Mouse (Mus musculus) lung, embryonic 14.5 days (tissue): ENCODE results near the gene Vars. TPM values are rescaled to one million over a fixed set of nuclear protein-coding genes. Genes with fewer than 3 reads are reported as not detected.

Experiments used
- ATAC-seq: fragments of 200-750 bp; cut with Nextera tagmentation; 2 replicates; pipeline ENCODE4 v1.8.0; 2017; ENCODE audit warnings: mild to moderate bottlenecking, moderate TSS enrichment, moderate library complexity; ENCODE audit not compliant: insufficient read depth
- DNase-seq: peaks from one replicate; pipeline ENCODE4 v3.0.0-alpha.2; 2015
- H3K27ac ChIP-seq: fragments of 300-500 bp; sonication (generic); 2 replicates; pipeline ENCODE4 v1.5.1; 2014; ENCODE audit warnings: low read depth, mild to moderate bottlenecking, moderate library complexity
- H3K27me3 ChIP-seq: fragments of 300-500 bp; sonication (generic); 2 replicates; pipeline ENCODE4 v1.6.1; 2014; ENCODE audit warnings: low read length, control low read depth; ENCODE audit not compliant: insufficient read depth
- H3K36me3 ChIP-seq: fragments of 300-500 bp; sonication (generic); 2 replicates; pipeline ENCODE4 v1.6.1; 2014; ENCODE audit warnings: control low read depth; ENCODE audit not compliant: insufficient read depth
- H3K4me1 ChIP-seq: fragments of 300-500 bp; sonication (generic); 2 replicates; pipeline ENCODE4 v1.6.1; 2014; ENCODE audit warnings: antibody characterized with exemption, control low read depth; ENCODE audit not compliant: insufficient read depth
- H3K4me2 ChIP-seq: fragments of 300-500 bp; sonication (generic); 2 replicates; pipeline ENCODE4 v1.6.1; 2014; ENCODE audit warnings: mild to moderate bottlenecking
- H3K4me3 ChIP-seq: fragments of 300-500 bp; sonication (generic); 2 replicates; pipeline ENCODE4 v1.5.1; 2014; ENCODE audit warnings: low read depth, low read length
- H3K9ac ChIP-seq: fragments of 300-500 bp; sonication (generic); 2 replicates; pipeline ENCODE4 v1.6.1; 2014
- H3K9me3 ChIP-seq: fragments of 300-500 bp; sonication (generic); 2 replicates; pipeline ENCODE4 v1.6.1; 2016; ENCODE audit warnings: low read depth, low read length, control low read depth
- CTCF ChIP-seq: IDR thresholded peaks from 2 replicates; pipeline ENCODE4 v1.5.1; 2016; ENCODE audit warnings: antibody characterized with exemption, low read depth
- WGBS: fragments of 180-500 bp; shearing (Covaris S2); extraction: QIAGEN DNeasy Blood & Tissue Kit; methylation state at CpG from one replicate; pipeline ENCODE4 v1.1.7; 2014; 5-methylcytosine and 5-hydroxymethylcytosine counted together
- polyA plus RNA-seq: library from polyadenylated mRNA; unstranded; fragments of >200 nt; fragmentation: Nextera tagmentation; extraction: Ambion mirVana; gene quantifications from 2 replicates; pipeline ENCODE4 v1.2.1, GENCODE M21; 2014

Gene Vars
- polyA plus RNA-seq, 1 experiment from 2014 or later, result 161 TPM

DNA sequence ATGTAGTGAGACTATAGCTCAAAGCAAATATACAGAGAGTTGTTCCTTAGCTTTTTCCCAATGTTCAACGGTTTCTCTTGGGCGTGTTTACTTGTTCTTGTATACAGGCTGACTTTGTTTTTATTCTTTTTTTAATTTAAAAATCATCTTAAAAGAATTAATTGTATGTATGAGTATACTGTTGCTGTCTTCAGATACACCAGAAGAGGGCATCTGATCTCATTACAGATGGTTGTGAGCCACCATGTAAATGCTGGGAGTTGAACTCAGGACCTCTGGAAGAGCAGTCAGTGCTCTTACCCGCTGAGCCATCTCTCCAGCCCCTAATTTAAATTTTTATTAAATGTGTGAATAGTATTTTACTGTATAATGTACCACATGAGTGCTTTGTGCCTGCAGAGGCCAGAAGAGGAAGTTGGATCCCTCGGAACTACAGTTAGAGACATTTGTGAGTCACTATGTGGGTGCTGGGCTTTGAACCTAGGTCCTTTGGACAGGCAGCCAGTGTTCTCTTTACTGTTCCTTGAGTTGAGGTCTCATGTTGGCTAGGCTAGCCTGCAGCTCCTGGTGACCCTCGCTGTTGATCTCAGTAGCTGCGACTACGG, 6.7 kb downstream of the Vars start:
- H3K9me3 ChIP-seq, result no peaks in the 10 kb centered on the region
- H3K4me3 ChIP-seq, result no peak overlapping the region
- peaks cover 90% of the 10 kb centered on the region for H3K36me3 ChIP-seq
- WGBS, result 94% methylated on average over 7 of the region's 7 CpGs
- no peaks in the 10 kb centered on the region for H3K27me3 ChIP-seq
- DNase-seq (no peak), ATAC-seq (no peak)
- no peak overlapping the region for H3K4me2 ChIP-seq
- no peak overlapping the region for H3K27ac ChIP-seq
- H3K4me1 ChIP-seq, result peaks cover 9% of the 10 kb centered on the region
- TF ChIP-seq CTCF, result no peak
- no peak overlapping the region for H3K9ac ChIP-seq

DNA sequence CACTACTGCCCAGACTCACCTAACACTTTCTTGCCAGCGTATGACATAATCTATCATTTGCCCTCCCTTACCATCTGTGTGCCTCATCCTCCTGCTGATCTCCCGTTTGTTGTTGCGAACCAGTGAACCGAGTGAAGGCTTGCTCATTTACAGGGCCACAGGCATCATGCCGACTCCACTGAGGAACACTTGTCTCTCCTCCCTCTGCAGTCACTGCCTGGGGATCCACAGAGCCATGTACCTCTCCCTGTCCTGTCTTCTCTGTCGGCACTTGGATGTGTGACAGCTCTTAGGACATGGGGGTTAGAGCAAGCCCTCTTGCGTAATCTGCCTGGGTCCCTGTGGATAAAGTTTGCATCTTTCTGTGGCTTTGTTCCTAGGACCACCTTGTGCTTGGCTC, 8.8 kb downstream of the Vars start:
- no peaks in the 10 kb centered on the region for H3K27me3 ChIP-seq
- no peaks in the 10 kb centered on the region for H3K4me1 ChIP-seq
- no peak overlapping the region for H3K4me3 ChIP-seq
- no peak overlapping the region for H3K9ac ChIP-seq
- H3K9me3 ChIP-seq, result no peaks in the 10 kb centered on the region
- H3K36me3 ChIP-seq, result peaks cover 96% of the 10 kb centered on the region
- DNase-seq (no peak), ATAC-seq (no peak)
- H3K27ac ChIP-seq, result no peak overlapping the region
- TF ChIP-seq CTCF, result no peak
- 85% methylated on average over 7 of the region's 7 CpGs for WGBS
- no peak overlapping the region for H3K4me2 ChIP-seq

DNA sequence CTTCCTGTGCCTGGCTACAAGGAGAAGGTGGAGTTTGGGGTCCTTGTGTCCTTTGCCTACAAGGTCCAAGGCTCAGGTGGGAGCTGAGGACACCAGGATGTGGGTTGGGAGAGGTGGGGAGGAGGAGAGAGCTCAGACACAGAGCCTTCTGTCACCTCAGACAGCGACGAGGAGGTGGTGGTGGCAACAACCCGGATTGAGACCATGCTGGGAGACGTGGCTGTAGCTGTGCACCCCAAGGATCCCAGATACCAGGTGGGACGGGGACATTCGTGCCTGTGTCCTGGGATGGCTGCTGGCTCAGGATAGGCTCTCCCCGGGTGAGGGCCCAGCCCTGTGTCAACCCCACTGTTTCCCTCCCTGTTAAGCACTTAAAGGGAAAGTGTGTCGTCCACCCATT, 10.7 kb downstream of the Vars start:
- DNase-seq, result no peak
- ATAC-seq, result no peak
- peaks cover 99% of the 10 kb centered on the region for H3K36me3 ChIP-seq

DNA sequence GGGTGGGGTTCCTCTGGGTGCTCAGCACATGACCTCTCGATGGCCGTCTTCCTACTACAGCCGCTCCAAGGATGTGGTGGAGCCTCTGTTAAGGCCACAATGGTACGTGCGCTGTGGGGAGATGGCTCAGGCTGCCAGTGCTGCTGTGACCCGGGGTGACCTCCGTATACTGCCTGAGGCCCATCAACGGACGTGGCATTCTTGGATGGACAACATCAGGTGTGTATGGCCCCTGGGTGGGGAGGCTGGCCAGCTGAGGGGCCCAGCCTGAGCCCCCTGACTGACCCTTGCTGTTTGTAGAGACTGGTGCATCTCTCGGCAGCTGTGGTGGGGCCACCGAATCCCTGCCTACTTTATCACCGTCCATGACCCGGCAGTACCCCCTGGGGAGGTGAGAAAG, 11.6 kb downstream of the Vars start:
- ATAC-seq (no peak), DNase-seq (no peak)
- H3K9ac ChIP-seq, result no peak overlapping the region
- 77% methylated on average over 13 of the region's 13 CpGs for WGBS
- H3K9me3 ChIP-seq, result no peaks in the 10 kb centered on the region
- no peaks in the 10 kb centered on the region for H3K4me1 ChIP-seq
- no peaks in the 10 kb centered on the region for H3K27me3 ChIP-seq
- H3K4me2 ChIP-seq, result no peak overlapping the region
- H3K36me3 ChIP-seq, result peaks cover 97% of the 10 kb centered on the region
- H3K27ac ChIP-seq, result no peak overlapping the region
- no peak for TF ChIP-seq CTCF
- no peak overlapping the region for H3K4me3 ChIP-seq

More for the DNA sequence above, 10.7 kb downstream of the Vars start:
- Histone ChIP-seq H3K4me3 (no peak overlapping the region), H3K4me1 (no peaks in the 10 kb centered on the region), H3K9ac (no peak overlapping the region), H3K4me2 (no peak overlapping the region), H3K9me3 (no peaks in the 10 kb centered on the region), H3K27ac (no peak overlapping the region), H3K27me3 (no peaks in the 10 kb centered on the region)
- TF ChIP-seq CTCF, result no peak
- 86% methylated on average over 8 of the region's 8 CpGs for WGBS

DNA sequence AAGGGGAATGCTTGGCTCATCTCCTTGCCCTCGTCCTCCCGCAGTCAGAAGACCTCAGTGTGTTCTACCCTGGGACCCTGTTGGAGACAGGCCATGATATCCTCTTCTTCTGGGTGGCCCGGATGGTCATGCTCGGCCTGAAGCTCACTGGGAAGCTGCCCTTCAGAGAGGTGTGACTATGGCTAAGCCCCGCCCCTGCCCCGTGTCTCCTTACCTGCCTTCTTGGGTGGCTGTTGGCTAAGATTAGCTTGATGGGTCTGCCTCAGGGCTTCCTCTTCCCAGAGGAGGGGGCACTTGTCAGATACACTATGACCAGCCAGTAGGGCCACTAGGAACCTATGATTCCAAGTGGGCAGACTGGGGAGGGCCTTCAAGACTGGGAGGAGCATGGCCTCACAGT, 12.4 kb downstream of the Vars start:
- DNase-seq (no peak), ATAC-seq (no peak)
- no peak overlapping the region for H3K27ac ChIP-seq
- H3K4me3 ChIP-seq, result no peak overlapping the region
- no peaks in the 10 kb centered on the region for H3K9me3 ChIP-seq
- no peak overlapping the region for H3K9ac ChIP-seq
- H3K36me3 ChIP-seq, result peaks cover 93% of the 10 kb centered on the region
- H3K27me3 ChIP-seq, result no peaks in the 10 kb centered on the region
- no peak overlapping the region for H3K4me2 ChIP-seq
- 71% methylated on average over 6 of the region's 6 CpGs for WGBS
- no peak for TF ChIP-seq CTCF
- H3K4me1 ChIP-seq, result no peaks in the 10 kb centered on the region

DNA sequence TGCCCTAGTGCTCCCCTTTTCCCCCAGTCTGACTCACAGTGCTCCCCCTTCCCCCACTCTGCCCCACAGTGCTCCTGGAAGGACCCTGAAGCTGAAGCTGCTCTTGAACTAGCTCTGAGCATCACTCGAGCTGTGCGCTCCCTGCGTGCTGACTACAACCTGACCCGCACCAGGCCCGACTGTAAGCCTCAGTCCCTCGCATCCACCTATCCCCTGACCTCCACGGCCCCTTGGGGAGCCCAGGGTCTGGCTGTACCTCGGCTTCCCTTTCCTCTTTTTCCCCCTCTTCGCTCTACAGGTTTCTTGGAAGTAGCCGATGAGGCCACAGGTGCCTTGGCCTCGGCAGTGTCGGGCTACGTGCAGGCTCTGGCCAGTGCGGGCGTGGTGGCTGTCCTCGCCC, 14.5 kb downstream of the Vars start:
- peaks cover 72% of the 10 kb centered on the region for H3K36me3 ChIP-seq
- WGBS, result 91% methylated on average over 16 of the region's 16 CpGs
- no peak overlapping the region for H3K4me2 ChIP-seq
- DNase-seq (no peak), ATAC-seq (no peak)
- TF ChIP-seq CTCF, result no peak
- no peaks in the 10 kb centered on the region for H3K27me3 ChIP-seq
- no peak overlapping the region for H3K27ac ChIP-seq
- no peak overlapping the region for H3K4me3 ChIP-seq
- no peaks in the 10 kb centered on the region for H3K4me1 ChIP-seq
- H3K9me3 ChIP-seq, result no peaks in the 10 kb centered on the region
- H3K9ac ChIP-seq, result no peak overlapping the region

DNA sequence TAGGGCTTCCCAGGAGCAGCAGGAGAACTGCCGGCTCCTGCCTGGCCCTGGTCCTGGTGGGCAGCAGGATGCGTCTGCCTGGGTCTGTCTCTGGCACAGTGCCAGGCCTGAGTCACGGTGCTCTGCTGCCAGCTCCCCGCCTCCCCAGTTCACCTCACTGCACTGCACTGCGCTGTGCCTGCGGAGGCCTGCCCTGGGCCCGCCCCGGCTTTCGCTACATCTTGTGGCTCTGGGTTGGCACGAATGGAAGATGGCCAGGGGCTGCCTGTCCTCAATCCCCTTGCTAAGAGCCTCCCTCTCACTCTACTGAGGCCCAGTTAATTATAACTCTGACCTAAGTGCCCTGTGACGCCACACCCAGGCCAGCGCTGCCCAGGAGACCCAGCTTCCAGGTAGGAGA, 15.6 kb downstream of the Vars start, which contains the start of gene Vwa7:
TSS of gene Vwa7 (plus strand) at position 204 of the 400 bp plus-strand sequence.
- no peaks in the 10 kb centered on the region for H3K27me3 ChIP-seq
- no peaks in the 10 kb centered on the region for H3K9me3 ChIP-seq
- TF ChIP-seq CTCF, result no peak
- peak; percentile 57 for DNase-seq
- H3K4me1 ChIP-seq, result no peaks in the 10 kb centered on the region
- ATAC-seq, result no peak
- no peak within 1 kb of the TSS for H3K27ac ChIP-seq
- H3K4me3 ChIP-seq, result no peak within 1 kb of the TSS
- no peak within 1 kb of the TSS for H3K4me2 ChIP-seq
- no peak within 1 kb of the TSS for H3K9ac ChIP-seq
- WGBS, result 62% methylated on average over 12 of the region's 12 CpGs
- peaks cover 62% of the 10 kb centered on the region for H3K36me3 ChIP-seq
